Mouse (Mus musculus): ENCODE measurements at regions not wholly inside any gene's neighbourhood (a gene's known extent, or its start where the extent isn't known, plus 50 kb on each side); places are given as distances from the start of the nearest gene placed in this dataset.

GRCm38 (mm10) chr7:119384670-119385241 is 74.3 kb downstream of the Gp2 start:
- no peak for DNase-seq

GRCm38 (mm10) chr7:119379935-119380334 is 79.2 kb downstream of the Gp2 start:
- DNase-seq: no peak

DNA sequence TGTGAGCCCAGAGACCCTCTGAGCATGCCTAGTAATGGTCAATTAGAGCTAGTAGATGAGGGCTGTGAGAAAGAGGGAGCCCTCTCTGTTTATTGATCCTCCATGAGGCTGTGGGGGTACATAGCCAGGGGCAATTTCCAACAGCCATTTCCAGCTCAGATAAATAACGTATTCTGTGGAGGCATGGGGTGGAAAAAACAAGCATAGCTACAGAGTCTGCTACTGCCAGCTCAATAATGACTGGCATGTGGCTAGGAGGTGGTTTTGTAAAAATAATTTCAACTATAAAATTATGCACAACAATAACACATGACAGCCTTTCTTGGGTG is 94.9 kb downstream of the Gp2 start:
- no peak for DNase-seq

DNA sequence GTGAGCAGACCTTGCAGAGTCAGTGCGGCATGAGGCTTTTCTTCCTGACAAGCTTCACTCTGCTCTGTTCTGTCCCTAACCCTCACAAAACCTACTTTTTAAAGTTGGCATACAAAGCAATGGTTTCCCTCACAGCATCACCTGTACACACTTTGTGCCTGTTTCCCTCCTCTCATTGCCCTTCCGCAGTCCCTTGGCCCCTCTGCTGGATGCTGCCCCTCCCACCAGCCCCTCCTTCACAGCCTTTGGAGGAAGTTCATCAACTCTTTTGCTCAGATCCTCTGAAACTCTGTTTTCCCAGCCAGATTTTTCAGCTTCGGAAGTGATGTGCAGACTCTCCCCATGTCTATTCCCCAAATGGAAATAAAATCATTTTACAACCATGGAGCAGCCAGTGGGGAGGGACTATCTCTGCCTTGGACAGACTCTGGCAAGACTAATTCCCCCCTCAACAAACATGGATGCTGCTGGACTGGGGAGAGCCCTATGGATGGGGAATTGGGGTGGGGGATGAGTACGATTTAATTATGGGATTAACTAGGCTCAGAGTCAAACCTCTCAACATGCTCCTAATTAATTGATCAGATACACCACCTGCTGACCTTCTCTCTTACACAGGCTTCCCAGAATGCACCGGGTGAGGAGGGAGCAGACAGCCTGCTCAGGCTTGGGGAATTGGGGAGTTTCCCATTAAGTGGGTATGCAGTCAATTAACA is 95.4 kb downstream of the Gp2 start:
- DNase-seq: no peak

DNA sequence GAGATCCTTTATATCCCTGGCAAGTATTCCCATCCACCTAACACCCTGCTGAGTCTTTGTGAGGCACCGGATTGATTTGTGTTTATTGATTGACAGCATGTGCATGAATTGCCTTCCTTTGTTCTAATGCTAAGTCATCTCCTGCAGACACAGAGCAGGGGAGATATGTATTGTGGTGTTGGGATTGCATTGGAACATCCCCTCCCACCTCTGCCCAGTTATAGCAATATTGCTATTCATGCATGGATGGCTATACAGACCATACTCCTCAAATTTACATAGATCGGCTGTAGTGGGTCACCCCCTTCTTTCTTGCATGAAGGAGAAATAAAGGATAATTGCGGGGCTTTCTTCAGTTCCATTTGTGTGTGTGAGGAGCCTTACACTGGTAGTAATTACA is 101.7 kb downstream of the Gp2 start:
- DNase-seq: no peak

DNA sequence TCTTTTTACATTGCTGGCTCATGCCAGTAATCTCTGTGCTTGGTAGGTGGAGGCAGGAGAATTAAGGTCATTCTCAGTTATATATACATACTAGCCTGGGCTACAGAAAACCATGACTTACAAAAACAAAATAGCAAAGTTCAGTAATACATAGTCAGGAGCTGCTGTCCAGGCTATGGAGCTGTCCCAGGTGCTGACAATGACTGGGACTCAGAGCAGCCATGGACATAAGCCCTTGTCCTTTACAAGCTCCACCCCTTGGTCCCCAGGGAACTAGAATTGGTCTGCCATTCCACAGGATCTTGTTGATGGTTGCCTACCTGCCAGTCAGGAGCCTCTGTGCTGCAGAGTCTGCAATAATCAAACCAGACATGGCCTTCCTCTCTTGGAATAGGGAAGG is 102.8 kb downstream of the Gp2 start:
- no peak for DNase-seq

- DNase-seq: peak; percentile 8 to 41
Observed at GRCm38 (mm10) chr7:119352571-119352970, 106.5 kb downstream of the Gp2 start.

- no peak for DNase-seq
Observed at GRCm38 (mm10) chr7:119350641-119351040, 108.4 kb downstream of the Gp2 start.

DNA sequence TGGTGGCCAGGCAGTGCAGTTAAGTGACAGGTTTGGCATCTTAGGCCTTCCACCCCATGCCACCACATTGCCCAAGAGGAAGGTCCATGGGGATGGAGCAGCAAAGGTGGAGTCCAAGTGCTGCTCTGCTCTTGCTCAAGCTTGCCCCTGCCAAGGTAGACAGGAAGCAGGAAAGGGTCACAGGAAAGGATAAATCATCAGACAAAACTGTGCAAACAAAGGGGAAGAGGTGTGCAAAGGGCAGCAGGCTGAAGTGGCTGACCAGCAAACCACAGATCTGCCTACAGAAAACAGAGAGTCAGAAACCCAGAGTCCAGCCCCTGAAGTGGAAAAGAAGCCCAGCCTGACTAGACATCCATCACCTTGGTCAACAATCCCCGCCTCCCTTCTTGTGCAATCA is 115.7 kb downstream of the Gp2 start:
- DNase-seq: no peak

DNA sequence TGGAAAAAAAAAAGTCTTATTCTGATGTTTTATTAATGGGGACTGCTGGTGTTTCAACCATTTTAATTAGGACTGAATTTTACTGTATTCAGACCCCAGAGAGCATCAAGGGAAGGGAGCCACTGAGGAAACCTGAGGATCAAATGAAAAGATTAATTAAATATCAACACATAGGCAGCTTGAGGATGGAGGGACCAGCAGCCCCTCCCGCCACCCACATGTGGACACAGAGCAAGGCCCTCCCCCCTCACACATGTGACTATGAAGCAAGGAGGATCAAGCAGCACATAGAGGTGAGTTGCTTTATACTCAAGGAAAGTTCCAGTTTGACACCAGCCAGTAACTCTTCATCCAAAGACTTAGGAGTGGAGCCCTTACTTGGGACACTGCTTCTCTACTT is 126.0 kb downstream of the Gp2 start:
- no peak for DNase-seq

- DNase-seq: no peak
Observed at GRCm38 (mm10) chr7:119330460-119331109, 128.5 kb downstream of the Gp2 start.

DNA sequence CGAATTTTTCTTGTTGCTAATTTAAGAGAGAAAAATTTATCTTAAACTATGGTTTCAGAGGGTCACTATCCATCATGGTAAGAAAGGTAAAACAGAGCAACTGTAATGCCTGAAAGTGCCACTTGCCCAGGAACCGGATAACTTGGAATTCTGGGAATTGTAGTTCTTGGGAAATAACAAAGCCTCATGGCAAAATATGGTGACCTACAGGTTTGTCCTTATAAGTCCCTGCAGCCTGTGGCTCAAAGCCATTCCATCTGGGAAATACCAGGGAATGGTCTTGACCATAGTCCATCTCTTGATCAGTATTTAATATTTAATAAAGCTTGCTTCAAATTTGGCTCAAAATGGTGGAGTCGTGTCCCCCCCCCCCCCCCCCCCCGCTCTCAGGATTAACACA is 111.9 kb upstream of the Gpr139 start:
- no peak for DNase-seq

DNA sequence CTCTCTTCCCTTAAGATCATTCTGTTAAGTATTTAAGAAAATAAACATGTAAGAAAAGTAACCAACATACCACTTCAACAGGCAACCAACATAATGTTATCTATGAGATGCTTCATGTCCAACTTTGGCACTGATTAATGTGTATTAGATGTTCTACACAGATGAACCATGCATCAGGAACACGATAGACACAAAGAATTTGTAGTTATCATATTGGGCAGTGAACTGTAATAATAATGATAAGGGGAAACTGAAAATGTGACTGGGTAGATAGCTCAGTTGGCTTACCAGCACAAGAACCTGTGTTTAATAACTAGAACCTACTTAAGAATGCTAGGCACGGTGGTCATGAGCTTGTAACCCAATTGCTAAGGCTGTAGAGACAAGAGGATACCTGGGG is 107.0 kb upstream of the Gpr139 start:
- DNase-seq: no peak

- DNase-seq: no peak
Observed at GRCm38 (mm10) chr7:119285290-119285689, 100.9 kb upstream of the Gpr139 start.

- DNase-seq: no peak
Observed at GRCm38 (mm10) chr7:119279896-119280661, 95.7 kb upstream of the Gpr139 start.

GRCm38 (mm10) chr7:119272621-119273020 is 88.2 kb upstream of the Gpr139 start:
- DNase-seq: no peak

GRCm38 (mm10) chr7:119271427-119271826 is 87.0 kb upstream of the Gpr139 start:
- DNase-seq: no peak

DNA sequence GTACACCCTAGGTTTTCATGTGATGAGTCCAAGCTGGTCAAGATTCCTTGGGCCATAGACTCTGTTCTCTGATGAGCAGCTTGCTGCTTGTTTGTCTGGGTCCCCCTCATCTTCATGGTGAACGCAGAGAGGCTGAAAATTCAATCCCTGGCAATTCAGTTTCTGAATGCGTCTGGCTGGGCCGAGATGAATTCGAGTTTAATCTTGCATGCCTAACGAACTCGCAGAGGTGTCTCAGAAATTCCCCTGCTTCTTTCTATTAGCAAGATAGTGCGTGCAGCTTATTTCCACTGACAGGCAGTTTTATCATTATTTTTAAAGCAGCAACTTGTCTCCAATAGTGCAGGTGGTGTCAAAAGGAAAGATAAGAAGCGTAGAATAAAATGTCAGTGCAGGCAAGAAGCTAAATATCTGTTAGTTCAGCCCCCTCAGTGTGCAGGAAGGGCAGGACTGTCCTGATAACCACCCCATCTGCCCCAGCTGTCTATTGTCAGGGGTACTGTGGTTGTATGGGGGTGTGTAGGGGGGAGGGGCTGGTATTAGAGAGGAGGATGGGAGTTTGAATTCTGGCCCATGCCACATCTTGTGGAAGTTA is 86.5 kb upstream of the Gpr139 start:
- no peak for DNase-seq

DNA sequence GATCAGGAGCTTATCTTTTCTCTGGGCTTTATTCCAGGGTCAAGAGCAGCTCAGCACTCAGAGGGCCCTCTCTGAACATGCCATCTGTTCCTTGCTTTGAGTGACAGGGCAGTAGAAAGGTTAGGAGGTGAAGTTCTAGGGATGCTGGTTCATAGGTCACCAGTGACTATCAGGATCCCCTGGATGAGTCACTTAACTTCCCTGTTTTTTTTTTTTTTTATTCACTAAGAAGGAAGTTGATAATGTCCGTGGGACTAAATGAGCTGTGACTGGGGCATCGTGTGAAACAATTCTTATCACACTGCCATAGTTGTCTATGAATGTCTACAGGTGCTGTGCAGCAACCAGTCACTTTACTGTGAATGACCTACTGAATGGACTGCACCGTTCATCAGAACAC is 73.8 kb upstream of the Gpr139 start:
- no peak for DNase-seq

- no peak for DNase-seq
Observed at GRCm38 (mm10) chr7:119256916-119257315, 72.5 kb upstream of the Gpr139 start.

GRCm38 (mm10) chr7:119252742-119253141 is 68.3 kb upstream of the Gpr139 start:
- DNase-seq: no peak

- DNase-seq: no peak
Observed at GRCm38 (mm10) chr7:119251679-119252078, 67.3 kb upstream of the Gpr139 start.

GRCm38 (mm10) chr7:119250381-119250780 is 66.0 kb upstream of the Gpr139 start:
- no peak for DNase-seq

Measured in cerebellum, postnatal 25 days (tissue).